Mouse (Mus musculus) spleen, adult 2 months (tissue): ENCODE data around the gene Eme1. TPM values are rescaled to one million over a fixed set of nuclear protein-coding genes. Genes with fewer than 3 reads are reported as not detected.
"Not testable (repeated sequence)": the region's sequence is repeated elsewhere in the genome, so short reads cannot be mapped to it uniquely, and the experiment has no call there.

Experiments used
- DNase-seq, 2 experiments: peaks; one replicate each; pipeline versions ENCODE4 v3.0.0 to v3.0.0-alpha.2; 2012 to 2021; ENCODE audit warnings: low spot score in 2 of 2, low read depth in 1 of 2
- H3K27ac ChIP-seq: fragments of 200-500 bp; 2 replicates; pipeline ENCODE4 v1.5.1; 2012; ENCODE audit warnings: low read length, inconsistent platforms; ENCODE audit not compliant: insufficient read depth
- H3K27me3 ChIP-seq: fragments of 200-500 bp; 2 replicates; pipeline ENCODE4 v1.6.1; 2012; ENCODE audit warnings: mild to moderate bottlenecking, moderate library complexity, low read length, inconsistent platforms; ENCODE audit not compliant: control insufficient read depth, insufficient read depth
- H3K36me3 ChIP-seq: fragments of 200-500 bp; 2 replicates; pipeline ENCODE4 v1.6.1; 2012; ENCODE audit warnings: mild to moderate bottlenecking, low read length, inconsistent platforms; ENCODE audit not compliant: control insufficient read depth, insufficient read depth
- H3K4me1 ChIP-seq: fragments of 200-500 bp; 2 replicates; pipeline ENCODE4 v1.6.1; 2011; ENCODE audit warnings: inconsistent platforms; ENCODE audit not compliant: control insufficient read depth, insufficient read depth, insufficient read length
- H3K4me3 ChIP-seq: fragments of 200-500 bp; 2 replicates; pipeline ENCODE4 v1.5.1; 2011; ENCODE audit warnings: mild to moderate bottlenecking, inconsistent platforms; ENCODE audit not compliant: insufficient read depth, insufficient read length; ENCODE audit errors: extremely low read depth
- CTCF ChIP-seq: fragments of 200-500 bp; IDR thresholded peaks from 2 replicates; pipeline ENCODE4 v1.5.1; 2011; ENCODE audit warnings: mild to moderate bottlenecking, inconsistent platforms; ENCODE audit not compliant: insufficient read depth, insufficient read length, insufficient replicate concordance; ENCODE audit errors: extremely low read depth
- POLR2A ChIP-seq: fragments of 200-500 bp; IDR thresholded peaks from 2 replicates; pipeline ENCODE4 v1.6.1; 2011; ENCODE audit warnings: low read depth, low read length, inconsistent platforms
- WGBS: fragments of 180-500 bp; shearing (Covaris S2); methylation state at CpG from one replicate; pipeline ENCODE4 v1.1.7; 2018; 5-methylcytosine and 5-hydroxymethylcytosine counted together
- polyA plus RNA-seq: library from polyadenylated mRNA; depleted of rRNA; stranded (reverse); fragments of >200 nt; gene quantifications from 2 replicates; pipeline ENCODE4 v1.2.3, GENCODE M21; 2012

Gene Eme1
- polyA plus RNA-seq, 1 experiment = 1.8 TPM

- TF ChIP-seq POLR2A (peak; percentile 65), CTCF (no peak)
- H3K36me3 ChIP-seq = no peaks in the 10 kb centered on the region
- no peaks in the 10 kb centered on the region for H3K27me3 ChIP-seq
- H3K27ac ChIP-seq = peak within 1 kb of the TSS; percentile 50; the same call in 1 of the 2 replicates
- peaks cover 16% of the 10 kb centered on the region for H3K4me1 ChIP-seq
- H3K4me3 ChIP-seq = peak within 1 kb of the TSS; percentile 99
- 1% methylated on average over 63 of the region's 82 CpGs for WGBS
- peak; percentile 77 to 88 for DNase-seq
These were observed 23.2 kb upstream of the Eme1 start, which contains the start of gene Xylt2 for GRCm38 (mm10) chr11:94676754-94677606. Gene Xylt2 (minus strand): TSS chr11:94677515.

- TF ChIP-seq POLR2A = no peak
- no peak for TF ChIP-seq CTCF
- Histone ChIP-seq H3K4me1 (peaks cover 16% of the 10 kb centered on the region), H3K27me3 (no peaks in the 10 kb centered on the region), H3K36me3 (no peaks in the 10 kb centered on the region), H3K4me3 (peak overlapping the region; percentile 99; the same call in 1 of the 2 replicates), H3K27ac (no peak overlapping the region)
- 51% methylated on average over 4 of the region's 4 CpGs for WGBS
- DNase-seq = no peak
These were observed 22.5 kb upstream of the Eme1 start for GRCm38 (mm10) chr11:94676308-94676707.

GRCm38 (mm10) chr11:94675446-94675845 is 21.7 kb upstream of the Eme1 start:
- WGBS = 91% methylated on average over 5 of the region's 5 CpGs
- no peak overlapping the region for H3K4me3 ChIP-seq
- peaks cover 16% of the 10 kb centered on the region for H3K4me1 ChIP-seq
- DNase-seq = no peak
- no peaks in the 10 kb centered on the region for H3K36me3 ChIP-seq
- H3K27me3 ChIP-seq = no peaks in the 10 kb centered on the region
- no peak for TF ChIP-seq POLR2A
- TF ChIP-seq CTCF = no peak
- no peak overlapping the region for H3K27ac ChIP-seq

- Histone ChIP-seq H3K4me3 (no peak overlapping the region), H3K4me1 (peaks cover 16% of the 10 kb centered on the region), H3K27me3 (no peaks in the 10 kb centered on the region), H3K36me3 (0 out of 2 replicates have a peak, but pooled peaks cover 1% of the 10 kb centered on the region), H3K27ac (no peak overlapping the region)
- 89% methylated on average over 5 of the region's 5 CpGs for WGBS
- TF ChIP-seq CTCF (no peak), POLR2A (no peak)
- DNase-seq = no peak
These were observed 21.2 kb upstream of the Eme1 start for GRCm38 (mm10) chr11:94674984-94675383.

- TF ChIP-seq POLR2A (no peak), CTCF (no peak)
- no peak for DNase-seq
- Histone ChIP-seq H3K36me3 (peaks cover 37% of the 10 kb centered on the region), H3K4me3 (no peak overlapping the region), H3K27me3 (no peaks in the 10 kb centered on the region), H3K4me1 (no peaks in the 10 kb centered on the region), H3K27ac (no peak overlapping the region)
- 88% methylated on average over 6 of the region's 6 CpGs for whole genome bisulfite sequencing
These were observed 11.5 kb upstream of the Eme1 start for GRCm38 (mm10) chr11:94665281-94665680.

- WGBS = 85% methylated on average over 1 of the region's 1 CpGs
- Histone ChIP-seq H3K27ac (no peak overlapping the region), H3K4me1 (no peaks in the 10 kb centered on the region), H3K4me3 (no peak overlapping the region), H3K36me3 (peaks cover 22% of the 10 kb centered on the region), H3K27me3 (no peaks in the 10 kb centered on the region)
- no peak for TF ChIP-seq CTCF
- no peak for TF ChIP-seq POLR2A
- DNase-seq = no peak
These were observed 7.6 kb upstream of the Eme1 start for GRCm38 (mm10) chr11:94661344-94661743.

- H3K27ac ChIP-seq = no peak overlapping the region
These were observed 791 bp downstream of the Eme1 start for GRCm38 (mm10) chr11:94652973-94653372.

GRCm38 (mm10) chr11:94651241-94651640 is 2.5 kb downstream of the Eme1 start:
- H3K36me3 ChIP-seq, DNase-seq, H3K27me3 ChIP-seq, H3K4me3 ChIP-seq, H3K4me1 ChIP-seq, H3K27ac ChIP-seq: not testable (repeated sequence)
- WGBS = 94% methylated on average over 7 of the region's 7 CpGs

More at GRCm38 (mm10) chr11:94652973-94653372, 791 bp downstream of the Eme1 start:
- Histone ChIP-seq H3K36me3 (peaks cover 2% of the 10 kb centered on the region; the same call in 1 of the 2 replicates), H3K27me3 (no peaks in the 10 kb centered on the region), H3K4me1 (no peaks in the 10 kb centered on the region; the same call in 1 of the 2 replicates), H3K4me3 (0 out of 2 replicates have a peak overlapping the region, but pooled peaks have one; percentile 99)
- DNase-seq = no peak
- TF ChIP-seq POLR2A (no peak), CTCF (no peak)
- 50% methylated on average over 8 of the region's 8 CpGs for WGBS
